Mouse (Mus musculus) lung, adult 2 months (tissue): ENCODE measurements around the gene Btbd35f10. TPM values are rescaled to one million over a fixed set of nuclear protein-coding genes. Genes with fewer than 3 reads are reported as not detected.
"Not testable (repeated sequence)": the region's sequence is repeated elsewhere in the genome, so short reads cannot be mapped to it uniquely, and the experiment has no call there.

Experiments used
- DNase-seq: peaks from one replicate; pipeline ENCODE4 v3.0.0; 2022
- H3K4me1 ChIP-seq: fragments of 200-500 bp; 2 replicates; pipeline ENCODE4 v1.6.1; 2011; ENCODE audit warnings: low read length; ENCODE audit not compliant: control insufficient read depth, insufficient read depth
- H3K4me3 ChIP-seq: fragments of 200-500 bp; replicated peaks from 2 replicates; pipeline ENCODE3; 2011; ENCODE audit warnings: low read depth, mild to moderate bottlenecking, control low read depth, low read length; ENCODE audit errors: extremely low read depth
- WGBS: fragments of 180-500 bp; shearing (Covaris S2); methylation state at CpG from one replicate; pipeline ENCODE4 v1.1.7; 2018; 5-methylcytosine and 5-hydroxymethylcytosine counted together
- polyA plus RNA-seq: library from polyadenylated mRNA; depleted of rRNA; stranded (reverse); fragments of >200 nt; gene quantifications from 2 replicates; pipeline ENCODE4 v1.2.3, GENCODE M21; 2012; rRNA removed

Gene Btbd35f10
- polyA plus RNA-seq = not detected in 2 replicates

DNA sequence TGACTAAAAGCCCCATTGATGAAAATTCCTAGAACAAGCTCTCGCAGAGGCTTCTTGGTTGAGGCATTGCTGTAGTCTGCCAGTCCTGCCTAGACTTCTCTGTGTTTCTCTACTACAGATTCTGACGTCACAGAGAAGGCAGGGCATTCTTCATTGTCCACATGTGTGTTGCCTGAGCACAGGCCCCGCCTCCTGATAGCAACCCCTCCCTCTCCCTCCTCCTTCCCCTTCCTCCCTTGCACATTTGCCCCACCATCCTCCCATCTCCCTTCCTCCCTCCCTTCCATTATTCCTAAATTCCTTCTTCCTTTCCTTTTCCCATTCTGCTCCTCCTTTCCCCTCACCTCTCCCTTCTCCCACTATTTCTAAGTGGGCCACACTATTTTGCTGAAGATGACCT, at the start of gene Btbd35f10:
Gene Btbd35f10 (minus strand): TSS at position 101 of the 400 bp plus-strand sequence.
- H3K4me3 ChIP-seq, DNase-seq, H3K4me1 ChIP-seq: not testable (repeated sequence)
- WGBS = no CpG with 5 or more reads among the region's 3 CpGs

Other genes with a start within 250 kb of the Btbd35f10 start
- gene Btbd35f18, start 52.7 kb downstream of the Btbd35f10 start, polyA plus RNA-seq = not detected in 2 replicates
- not detected in 2 replicates for gene Btbd35f16, start 204.1 kb upstream of the Btbd35f10 start, polyA plus RNA-seq